Mouse (Mus musculus) heart, embryonic 16.5 days (tissue): ENCODE measurements around the gene Prss27. TPM values are rescaled to one million over a fixed set of nuclear protein-coding genes. Genes with fewer than 3 reads are reported as not detected.

ENCODE experiments used
- ATAC-seq: fragments of 200-750 bp; cut with Nextera tagmentation; replicated peaks from 2 replicates; pipeline ENCODE4 v1.8.0; 2017; ENCODE audit warnings: moderate number of reproducible peaks; ENCODE audit not compliant: insufficient read depth, low FRiP score; ENCODE audit errors: extremely low read depth
- H3K27ac ChIP-seq: fragments of 300-500 bp; sonication (generic); 2 replicates; pipeline ENCODE4 v1.5.1; 2014; ENCODE audit warnings: mild to moderate bottlenecking, low read length, control low read depth, moderate library complexity
- H3K27me3 ChIP-seq: fragments of 300-500 bp; sonication (generic); 2 replicates; pipeline ENCODE4 v1.6.1; 2014; ENCODE audit warnings: low read length, mixed read lengths; ENCODE audit not compliant: control insufficient read depth, insufficient read depth
- H3K36me3 ChIP-seq: fragments of 300-500 bp; sonication (generic); 2 replicates; pipeline ENCODE4 v1.6.1; 2014; ENCODE audit not compliant: control insufficient read depth, insufficient read depth
- H3K4me1 ChIP-seq: fragments of 300-500 bp; sonication (generic); 2 replicates; pipeline ENCODE4 v1.6.1; 2014; ENCODE audit warnings: low read length, mixed read lengths; ENCODE audit not compliant: control insufficient read depth, insufficient read depth
- H3K4me2 ChIP-seq: fragments of 300-500 bp; sonication (generic); 2 replicates; pipeline ENCODE4 v1.6.1; 2014; ENCODE audit warnings: low read depth, mild to moderate bottlenecking, control low read depth, low read length
- H3K4me3 ChIP-seq: fragments of 300-500 bp; sonication (generic); 2 replicates; pipeline ENCODE4 v1.5.1; 2014; ENCODE audit warnings: mild to moderate bottlenecking, control low read depth, low read length
- H3K9ac ChIP-seq: fragments of 300-500 bp; sonication (generic); 2 replicates; pipeline ENCODE4 v1.6.1; 2014; ENCODE audit warnings: low read length, control low read depth
- H3K9me3 ChIP-seq: fragments of 300-500 bp; sonication (generic); replicated peaks from 2 replicates; pipeline ENCODE4 v1.6.1; 2016; ENCODE audit warnings: low read length; ENCODE audit not compliant: control insufficient read depth
- WGBS: fragments of 180-500 bp; shearing (Covaris S2); extraction: QIAGEN DNeasy Blood & Tissue Kit; methylation state at CpG from one replicate; pipeline ENCODE4 v1.1.7; 2014; 5-methylcytosine and 5-hydroxymethylcytosine counted together
- polyA plus RNA-seq: library from polyadenylated mRNA; unstranded; fragments of >200 nt; fragmentation: Nextera tagmentation; extraction: Ambion mirVana; gene quantifications from 2 replicates; pipeline ENCODE4 v1.2.1, GENCODE M21; 2015

Prss27 gene
- polyA plus RNA-seq, 1 experiment from 2014 or later: 0.14 TPM

DNA sequence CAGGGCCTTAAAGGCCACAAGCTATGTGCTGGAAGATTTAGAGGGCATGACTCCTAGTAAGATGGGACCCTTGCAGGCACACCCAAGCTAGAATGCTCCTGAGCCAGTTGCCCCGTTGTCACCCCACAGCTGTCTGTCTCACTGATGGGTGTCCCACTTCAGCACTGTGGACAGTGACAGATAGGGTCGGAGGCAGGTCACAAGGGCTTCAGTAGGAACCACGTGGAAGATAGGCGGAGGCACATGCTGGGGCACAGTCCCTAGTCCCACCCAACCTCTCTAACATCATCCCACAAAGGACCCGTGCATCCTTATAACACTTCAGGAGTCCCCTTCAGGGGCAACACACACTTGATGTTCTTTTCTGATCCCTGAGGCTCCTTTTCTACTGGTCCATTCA, 8.1 kb downstream of the Prss27 start:
- Histone ChIP-seq H3K4me3 (no peak overlapping the region), H3K9ac (no peak overlapping the region), H3K4me2 (no peak overlapping the region), H3K27ac (no peak overlapping the region), H3K4me1 (no peaks in the 10 kb centered on the region), H3K27me3 (no peaks in the 10 kb centered on the region), H3K9me3 (no peaks in the 10 kb centered on the region), H3K36me3 (peaks cover 18% of the 10 kb centered on the region)
- WGBS: 31% methylated on average over 5 of the region's 5 CpGs
- ATAC-seq: no peak

DNA sequence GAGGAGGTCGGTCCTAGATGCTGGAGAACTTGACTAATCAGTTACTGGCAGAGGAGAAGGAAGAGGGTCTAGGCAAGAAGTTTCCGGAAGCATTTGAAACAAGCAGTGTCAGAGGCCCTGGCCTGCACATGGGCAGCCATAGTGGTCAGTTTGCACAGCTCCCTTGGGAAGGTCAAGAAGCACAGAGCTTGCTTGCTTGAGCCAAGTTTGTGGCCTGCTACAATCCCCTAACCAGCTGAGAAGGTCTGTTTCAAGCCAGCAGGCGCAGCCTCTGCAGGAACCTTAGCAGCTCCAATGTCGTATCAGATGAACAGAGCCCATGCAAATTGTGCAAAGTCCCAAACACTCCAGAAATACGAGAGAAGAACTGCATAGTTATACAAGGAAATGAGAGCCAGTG, 10.1 kb downstream of the Prss27 start:
- no peak overlapping the region for H3K9ac ChIP-seq
- H3K4me2 ChIP-seq: no peak overlapping the region
- H3K27ac ChIP-seq: no peak overlapping the region
- no peak for ATAC-seq
- H3K4me1 ChIP-seq: no peaks in the 10 kb centered on the region
- H3K4me3 ChIP-seq: no peak overlapping the region
- peaks cover 30% of the 10 kb centered on the region for H3K36me3 ChIP-seq
- no peaks in the 10 kb centered on the region for H3K9me3 ChIP-seq
- no peaks in the 10 kb centered on the region for H3K27me3 ChIP-seq
- 88% methylated on average over 5 of the region's 5 CpGs for WGBS

DNA sequence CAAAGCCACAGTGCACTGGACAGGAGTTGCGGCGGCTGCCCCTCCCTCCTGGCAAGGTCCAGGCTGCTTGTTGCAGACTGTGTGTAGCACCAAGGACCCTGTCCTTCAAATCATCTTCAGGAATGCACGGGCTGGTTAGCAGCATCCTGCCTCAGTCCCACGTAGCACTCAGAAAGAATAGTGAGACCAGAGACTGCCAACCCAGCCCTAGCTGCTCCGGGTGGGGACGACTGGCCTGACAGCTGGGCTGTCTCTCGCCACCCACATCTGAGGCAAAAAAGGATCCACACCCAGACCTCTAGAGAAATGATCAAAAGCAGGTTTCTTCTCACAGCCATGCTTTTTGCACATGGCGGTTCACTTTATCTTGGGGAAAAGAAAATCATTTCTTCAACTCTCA, 11.1 kb downstream of the Prss27 start:
- ATAC-seq: no peak
- Histone ChIP-seq H3K4me2 (no peak overlapping the region), H3K27ac (no peak overlapping the region), H3K9me3 (no peaks in the 10 kb centered on the region), H3K4me3 (no peak overlapping the region), H3K27me3 (no peaks in the 10 kb centered on the region), H3K36me3 (peaks cover 33% of the 10 kb centered on the region), H3K9ac (no peak overlapping the region), H3K4me1 (no peaks in the 10 kb centered on the region)
- 85% methylated on average over 8 of the region's 8 CpGs for WGBS

DNA sequence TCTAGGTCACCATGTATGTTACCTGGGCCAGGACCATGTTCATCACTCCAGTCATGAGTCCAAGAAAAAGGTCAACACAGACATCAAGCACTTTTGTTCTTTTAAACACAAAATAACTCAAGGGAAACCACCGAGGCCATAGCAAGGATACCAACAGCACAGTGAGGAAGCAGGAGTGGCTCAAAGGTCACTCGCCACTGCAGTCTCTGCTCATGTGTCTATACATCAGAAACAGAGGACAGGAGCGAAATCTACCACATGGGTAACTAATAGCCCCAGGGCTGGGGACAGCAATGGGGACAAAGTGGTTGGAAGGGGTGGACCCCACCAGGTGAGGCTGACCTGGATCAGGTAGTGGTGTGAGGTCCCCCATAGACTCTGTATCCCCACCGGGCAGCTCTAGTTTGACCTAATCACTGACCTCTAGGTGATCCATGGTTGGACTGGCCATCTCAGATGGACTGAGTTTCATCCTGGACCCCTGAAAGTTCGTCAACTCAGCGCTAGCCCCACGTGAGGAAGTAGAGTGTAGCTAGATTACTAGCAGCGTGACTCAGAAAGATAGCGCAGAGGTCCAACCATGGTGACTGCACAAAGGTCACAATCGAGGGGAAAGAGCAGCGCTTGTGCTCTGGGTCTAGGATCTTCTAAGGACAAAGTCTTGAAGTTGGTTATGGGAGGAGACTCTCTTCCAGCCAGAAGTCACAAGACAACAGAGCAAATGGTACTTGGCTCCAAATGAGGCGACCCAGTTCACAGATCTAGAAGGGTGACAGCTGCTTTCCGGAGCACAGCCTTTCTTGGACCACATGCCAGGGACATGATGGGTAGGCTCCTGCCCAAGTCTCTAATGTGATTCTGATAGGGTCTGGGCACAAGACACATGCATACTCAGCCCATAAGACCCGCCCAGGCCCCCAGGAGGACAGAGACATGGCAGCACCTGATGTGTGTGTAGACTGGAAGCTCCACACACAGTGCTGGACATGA, 19.0 kb downstream of the Prss27 start:
- H3K27ac ChIP-seq: no peak overlapping the region
- H3K4me3 ChIP-seq: no peak overlapping the region
- no peaks in the 10 kb centered on the region for H3K27me3 ChIP-seq
- H3K4me2 ChIP-seq: no peak overlapping the region
- H3K36me3 ChIP-seq: peaks cover 42% of the 10 kb centered on the region
- H3K9ac ChIP-seq: no peak overlapping the region
- no peak for ATAC-seq
- H3K4me1 ChIP-seq: no peaks in the 10 kb centered on the region
- H3K9me3 ChIP-seq: no peaks in the 10 kb centered on the region
- WGBS: 92% methylated on average over 14 of the region's 14 CpGs

DNA sequence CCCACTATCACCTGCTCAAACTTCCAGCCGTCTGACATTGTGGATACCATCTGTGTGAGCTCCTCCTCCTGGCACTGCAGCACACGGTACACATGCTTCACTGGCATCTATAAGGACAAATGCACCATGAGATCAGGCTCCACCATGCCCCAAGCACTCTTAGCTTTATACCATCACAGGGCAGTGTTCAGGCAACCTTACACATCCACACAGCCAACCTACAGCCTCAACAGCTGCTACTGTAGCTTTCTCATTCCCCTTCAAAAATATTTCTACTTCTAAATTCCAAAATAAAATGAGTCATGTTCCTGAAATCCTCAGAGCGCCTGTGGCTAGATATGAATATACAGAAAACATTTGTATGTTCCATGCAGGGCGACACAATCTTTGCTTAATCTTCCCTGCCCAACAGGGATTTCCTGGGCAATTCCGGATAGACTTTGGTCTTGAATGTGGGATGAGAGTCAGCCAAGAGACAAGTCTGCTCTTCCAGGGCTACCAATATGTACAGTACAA, 19.8 kb downstream of the Prss27 start:
- ATAC-seq: no peak
- Histone ChIP-seq H3K9ac (no peak overlapping the region), H3K4me2 (no peak overlapping the region), H3K4me3 (no peak overlapping the region), H3K4me1 (no peaks in the 10 kb centered on the region), H3K36me3 (peaks cover 37% of the 10 kb centered on the region), H3K9me3 (no peaks in the 10 kb centered on the region), H3K27ac (no peak overlapping the region), H3K27me3 (no peaks in the 10 kb centered on the region)
- 87% methylated on average over 5 of the region's 5 CpGs for WGBS

DNA sequence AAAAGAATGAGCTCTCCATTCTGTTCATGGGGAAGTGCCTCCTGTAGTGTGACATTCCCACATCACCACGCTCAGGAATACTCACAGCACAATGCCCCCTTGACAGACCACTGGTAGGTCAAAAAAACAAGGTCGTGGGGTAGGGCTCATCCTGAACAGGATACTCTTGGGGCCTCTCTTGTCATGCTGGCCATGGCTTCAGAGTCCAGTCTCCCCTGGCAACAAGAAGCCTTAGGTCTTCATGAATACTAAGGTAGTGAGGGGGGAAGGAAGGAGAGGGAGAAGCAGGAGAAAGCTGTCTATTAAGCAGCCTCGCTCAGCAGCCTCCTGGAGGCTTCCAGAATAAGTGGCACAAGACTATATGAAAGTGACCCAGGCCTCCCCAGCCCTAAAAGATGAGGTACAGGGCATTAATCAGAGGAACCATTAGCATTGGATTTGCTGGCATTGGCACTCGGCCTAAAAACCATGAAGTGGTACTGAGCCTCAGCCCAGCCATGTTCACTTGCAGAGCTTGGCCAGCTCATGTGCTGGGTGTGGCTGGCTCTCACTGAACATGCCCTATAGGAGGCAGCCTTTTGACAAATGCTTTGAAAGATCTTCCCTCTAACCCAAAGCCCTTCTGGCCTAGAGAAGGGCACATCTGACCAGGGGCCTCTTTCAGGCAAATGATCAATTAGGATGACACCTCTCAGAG, 24.7 kb downstream of the Prss27 start:
- Histone ChIP-seq H3K9me3 (no peaks in the 10 kb centered on the region), H3K27me3 (no peaks in the 10 kb centered on the region), H3K4me3 (no peak overlapping the region), H3K36me3 (peaks cover 15% of the 10 kb centered on the region), H3K4me2 (no peak overlapping the region), H3K27ac (no peak overlapping the region), H3K9ac (no peak overlapping the region), H3K4me1 (no peaks in the 10 kb centered on the region)
- WGBS: 75% methylated on average over 4 of the region's 4 CpGs
- no peak for ATAC-seq

DNA sequence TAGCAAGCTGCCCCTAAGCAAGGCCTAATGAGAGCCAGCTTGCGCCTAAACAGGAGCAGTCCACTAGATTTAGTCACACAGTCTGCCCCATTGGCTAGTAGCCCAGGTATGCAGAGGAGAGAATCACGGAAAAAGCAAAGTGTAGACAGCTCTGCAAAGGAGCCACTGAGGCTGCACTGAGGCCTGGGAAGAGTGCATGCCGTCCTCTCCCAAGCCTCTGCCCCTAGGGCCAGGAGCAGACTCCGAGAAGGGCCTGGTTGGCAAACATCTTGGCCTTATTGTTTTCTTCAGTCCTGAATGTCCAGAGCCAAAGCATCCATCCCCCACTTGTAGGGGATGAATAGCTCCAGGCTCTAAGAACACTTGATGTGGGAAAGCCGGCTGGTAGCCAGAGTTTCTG, 30.3 kb downstream of the Prss27 start:
- Histone ChIP-seq H3K27me3 (no peaks in the 10 kb centered on the region), H3K27ac (no peak overlapping the region), H3K9me3 (no peaks in the 10 kb centered on the region), H3K4me1 (peaks cover 17% of the 10 kb centered on the region), H3K4me3 (no peak overlapping the region), H3K36me3 (no peaks in the 10 kb centered on the region), H3K4me2 (no peak overlapping the region), H3K9ac (no peak overlapping the region)
- 67% methylated on average over 5 of the region's 5 CpGs for WGBS
- ATAC-seq: no peak

DNA sequence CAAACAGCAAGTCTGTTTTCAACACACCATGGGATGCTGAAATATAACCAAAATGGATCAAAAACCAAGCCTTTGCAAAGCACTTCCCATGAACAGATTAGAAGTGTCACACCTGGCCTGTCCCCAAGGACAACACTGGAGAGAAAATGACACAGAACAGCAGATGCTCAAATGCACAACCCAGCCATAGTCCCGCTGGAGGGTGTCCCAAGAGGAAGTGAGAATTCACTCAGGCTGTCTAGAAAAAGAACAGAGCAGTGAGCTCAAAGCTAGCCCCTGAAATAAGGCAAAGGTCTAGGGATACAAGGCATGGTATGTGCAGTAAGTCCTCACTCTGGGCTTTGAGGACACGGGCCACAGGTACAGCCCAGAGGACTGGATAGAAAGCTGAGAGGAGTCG, 31.6 kb downstream of the Prss27 start:
- H3K9ac ChIP-seq: no peak overlapping the region
- H3K9me3 ChIP-seq: no peaks in the 10 kb centered on the region
- H3K27me3 ChIP-seq: no peaks in the 10 kb centered on the region
- no peak overlapping the region for H3K27ac ChIP-seq
- no peaks in the 10 kb centered on the region for H3K36me3 ChIP-seq
- H3K4me1 ChIP-seq: peaks cover 17% of the 10 kb centered on the region
- no peak overlapping the region for H3K4me2 ChIP-seq
- WGBS: 79% methylated on average over 3 of the region's 3 CpGs
- H3K4me3 ChIP-seq: no peak overlapping the region
- ATAC-seq: no peak
